Mouse (Mus musculus): ENCODE measurements around the gene Gm21760. TPM values are rescaled to one million over a fixed set of nuclear protein-coding genes. Genes with fewer than 3 reads are reported as not detected.
"Not testable (repeated sequence)": the region's sequence is repeated elsewhere in the genome, so short reads cannot be mapped to it uniquely, and the experiment has no call there.

Gm21760 gene
- polyA plus RNA-seq (2012; ENCODE audit: insufficient read depth, low replicate concordance) = not detected in 2 replicates

DNA sequence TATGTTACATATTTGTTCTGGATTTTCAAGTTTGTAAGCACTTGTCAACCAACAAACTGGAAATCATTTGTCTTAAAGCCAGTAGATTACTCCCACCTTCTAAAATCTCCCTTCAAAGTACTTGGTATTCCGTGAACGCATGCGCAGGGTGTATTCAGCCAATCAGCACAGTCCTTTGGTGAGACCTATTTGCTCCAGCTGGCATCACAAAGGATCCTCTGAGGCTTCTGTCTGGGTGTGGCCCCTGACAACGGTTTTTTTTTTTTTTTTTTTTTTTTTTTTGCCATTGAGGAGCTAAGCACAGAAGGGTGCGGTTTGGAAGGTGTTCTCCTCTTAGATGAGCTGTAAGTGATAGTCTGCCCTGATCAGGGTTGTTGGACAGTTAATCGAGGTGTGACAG, at the start of gene Gm21760:
Gene Gm21760, plus strand, starts transcription at position 301 of the 400 bp plus-strand sequence.
- H3K4me1 ChIP-seq; H3K9me3 ChIP-seq; H3K4me3 ChIP-seq (replicated peaks); H3K36me3 ChIP-seq (replicated peaks; ENCODE audit: low read length); H3K27me3 ChIP-seq (replicated peaks): not testable (repeated sequence)

Measured in megakaryocyte, embryonic 14.5 days (primary cell).